Mouse (Mus musculus): Measurements from ENCODE around the gene Bspry. TPM values are rescaled to one million over a fixed set of nuclear protein-coding genes. Genes with fewer than 3 reads are reported as not detected.

Gene Bspry
- polyA plus RNA-seq, 1 experiment: 1.1 TPM

- H3ac ChIP-seq (ENCODE audit: control insufficient read depth, insufficient read length): no peak overlapping the region
- no peaks in the 10 kb centered on the region for H3K79me2 ChIP-seq (ENCODE audit: control insufficient read depth, insufficient read depth)
- H3K27me3 ChIP-seq (ENCODE audit: control insufficient read depth, insufficient read depth, insufficient read length): no peaks in the 10 kb centered on the region
- TF ChIP-seq MYOG (IDR thresholded peaks at IDR 0.05; ENCODE audit: control insufficient read depth in 1 of 3, insufficient read depth in 1 of 3, insufficient read length in 2 of 3, low read depth in 2 of 3) (no peak), MAX (IDR thresholded peaks at IDR 0.05; ENCODE audit: low read depth) (no peak), MYOD1 (IDR thresholded peaks at IDR 0.05; ENCODE audit: control insufficient read depth in 1 of 3, insufficient read length in 2 of 3, low read depth in 2 of 3) (no peak), REST (IDR thresholded peaks at IDR 0.05; ENCODE audit: insufficient read depth, insufficient read length) (no peak), POLR2A (IDR thresholded peaks at IDR 0.05; ENCODE audit: insufficient read length, low read depth) (no peak), POLR2AphosphoS2 (IDR thresholded peaks at IDR 0.05; ENCODE audit: insufficient read length, low read depth) (no peak), TCF12 (IDR thresholded peaks at IDR 0.05; ENCODE audit: insufficient read depth, poor library complexity, severe bottlenecking) (no peak), TCF3 (IDR thresholded peaks at IDR 0.05; ENCODE audit: insufficient read length, low read depth) (no peak), CEBPB (IDR thresholded peaks at IDR 0.05; ENCODE audit: insufficient read depth, poor library complexity, severe bottlenecking) (no peak), E2F4 (IDR thresholded peaks at IDR 0.05; ENCODE audit: insufficient read depth) (no peak), SRF (IDR thresholded peaks at IDR 0.05; ENCODE audit: control insufficient read depth, insufficient read length, low read depth) (no peak), USF1 (IDR thresholded peaks at IDR 0.05; ENCODE audit: low read depth) (no peak)
- H3K36me3 ChIP-seq (ENCODE audit: control insufficient read depth, insufficient read depth): peaks cover 48% of the 10 kb centered on the region
- H3K4me2 ChIP-seq (ENCODE audit: low read depth): no peak overlapping the region
- no peak overlapping the region for H3K4me3 ChIP-seq
These were observed 29.0 kb downstream of the Bspry start for GRCm38 (mm10) chr4:62508839-62509238.

DNA sequence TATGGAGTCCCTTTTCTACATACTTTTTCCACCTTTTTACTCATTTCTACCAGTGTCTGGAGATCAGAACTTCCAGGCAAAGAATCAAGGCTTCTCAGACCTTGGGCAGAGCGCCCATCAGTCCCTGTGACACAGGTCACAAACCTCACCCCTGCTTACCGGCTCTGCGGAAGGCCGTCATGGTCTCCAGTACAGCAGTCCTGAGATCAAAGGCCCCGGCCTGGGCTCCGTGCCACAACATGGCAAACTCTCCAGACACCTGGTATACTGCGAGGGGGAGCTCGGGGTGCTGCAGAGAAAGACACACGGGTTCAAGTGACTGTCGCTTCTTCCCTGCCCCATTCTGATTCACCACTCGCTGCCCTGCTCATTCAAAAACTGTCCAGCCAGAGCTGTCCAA, 30.1 kb downstream of the Bspry start:
- no peak for TF ChIP-seq MYOG (IDR thresholded peaks at IDR 0.05; ENCODE audit: control insufficient read depth in 1 of 3, insufficient read depth in 1 of 3, insufficient read length in 2 of 3, low read depth in 2 of 3)
- TF ChIP-seq REST (IDR thresholded peaks at IDR 0.05; ENCODE audit: insufficient read depth, insufficient read length): no peak
- TF ChIP-seq USF1 (IDR thresholded peaks at IDR 0.05; ENCODE audit: low read depth): no peak
- no peak for TF ChIP-seq POLR2A (IDR thresholded peaks at IDR 0.05; ENCODE audit: insufficient read length, low read depth)
- no peak for TF ChIP-seq MAX (IDR thresholded peaks at IDR 0.05; ENCODE audit: low read depth)
- no peak for TF ChIP-seq TCF12 (IDR thresholded peaks at IDR 0.05; ENCODE audit: insufficient read depth, poor library complexity, severe bottlenecking)
- TF ChIP-seq POLR2AphosphoS2 (IDR thresholded peaks at IDR 0.05; ENCODE audit: insufficient read length, low read depth): no peak
- Histone ChIP-seq H3K27me3 (ENCODE audit: control insufficient read depth, insufficient read depth, insufficient read length) (no peaks in the 10 kb centered on the region), H3K79me2 (ENCODE audit: control insufficient read depth, insufficient read depth) (no peaks in the 10 kb centered on the region), H3ac (ENCODE audit: control insufficient read depth, insufficient read length) (no peak overlapping the region), H3K4me3 (no peak overlapping the region), H3K36me3 (ENCODE audit: control insufficient read depth, insufficient read depth) (peaks cover 49% of the 10 kb centered on the region), H3K4me2 (ENCODE audit: low read depth) (no peak overlapping the region)

GRCm38 (mm10) chr4:62513998-62514506, 34.2 kb downstream of the Bspry start:
- Histone ChIP-seq H3K4me2 (ENCODE audit: low read depth) (no peak overlapping the region), H3K79me2 (ENCODE audit: control insufficient read depth, insufficient read depth) (no peaks in the 10 kb centered on the region), H3K27me3 (ENCODE audit: control insufficient read depth, insufficient read depth, insufficient read length) (no peaks in the 10 kb centered on the region), H3K4me3 (no peak overlapping the region), H3ac (ENCODE audit: control insufficient read depth, insufficient read length) (no peak overlapping the region), H3K36me3 (ENCODE audit: control insufficient read depth, insufficient read depth) (peaks cover 32% of the 10 kb centered on the region)
- TF ChIP-seq MYOG (IDR thresholded peaks at IDR 0.05; ENCODE audit: control insufficient read depth in 1 of 3, insufficient read depth in 1 of 3, insufficient read length in 2 of 3, low read depth in 2 of 3) (no peak), E2F4 (IDR thresholded peaks at IDR 0.05; ENCODE audit: insufficient read depth) (no peak), TCF3 (IDR thresholded peaks at IDR 0.05; ENCODE audit: insufficient read length, low read depth) (no peak), REST (IDR thresholded peaks at IDR 0.05; ENCODE audit: insufficient read depth, insufficient read length) (no peak), USF1 (IDR thresholded peaks at IDR 0.05; ENCODE audit: low read depth) (no peak), MAX (IDR thresholded peaks at IDR 0.05; ENCODE audit: low read depth) (no peak), TCF12 (IDR thresholded peaks at IDR 0.05; ENCODE audit: insufficient read depth, poor library complexity, severe bottlenecking) (no peak), CEBPB (IDR thresholded peaks at IDR 0.05; ENCODE audit: insufficient read depth, poor library complexity, severe bottlenecking) (no peak), SRF (IDR thresholded peaks at IDR 0.05; ENCODE audit: control insufficient read depth, insufficient read length, low read depth) (no peak), MYOD1 (IDR thresholded peaks at IDR 0.05; ENCODE audit: control insufficient read depth in 1 of 3, insufficient read length in 2 of 3, low read depth in 2 of 3) (no peak), POLR2A (IDR thresholded peaks at IDR 0.05; ENCODE audit: insufficient read length, low read depth) (no peak), POLR2AphosphoS2 (IDR thresholded peaks at IDR 0.05; ENCODE audit: insufficient read length, low read depth) (no peak)

- Histone ChIP-seq H3K36me3 (ENCODE audit: control insufficient read depth, insufficient read depth) (peaks cover 26% of the 10 kb centered on the region), H3K4me2 (ENCODE audit: low read depth) (no peak overlapping the region), H3K4me3 (no peak overlapping the region), H3ac (ENCODE audit: control insufficient read depth, insufficient read length) (no peak overlapping the region), H3K79me2 (ENCODE audit: control insufficient read depth, insufficient read depth) (no peaks in the 10 kb centered on the region), H3K27me3 (ENCODE audit: control insufficient read depth, insufficient read depth, insufficient read length) (no peaks in the 10 kb centered on the region)
- TF ChIP-seq POLR2AphosphoS2 (IDR thresholded peaks at IDR 0.05; ENCODE audit: insufficient read length, low read depth): no peak
- no peak for TF ChIP-seq SRF (IDR thresholded peaks at IDR 0.05; ENCODE audit: control insufficient read depth, insufficient read length, low read depth)
These were observed 35.1 kb downstream of the Bspry start for GRCm38 (mm10) chr4:62514995-62515394.

- TF ChIP-seq TCF3 (IDR thresholded peaks at IDR 0.05; ENCODE audit: insufficient read length, low read depth): no peak
- no peak for TF ChIP-seq SRF (IDR thresholded peaks at IDR 0.05; ENCODE audit: control insufficient read depth, insufficient read length, low read depth)
- no peak for TF ChIP-seq USF1 (IDR thresholded peaks at IDR 0.05; ENCODE audit: low read depth)
- Histone ChIP-seq H3K4me2 (ENCODE audit: low read depth) (no peak overlapping the region), H3K27me3 (ENCODE audit: control insufficient read depth, insufficient read depth, insufficient read length) (no peaks in the 10 kb centered on the region), H3K36me3 (ENCODE audit: control insufficient read depth, insufficient read depth) (peaks cover 26% of the 10 kb centered on the region), H3ac (ENCODE audit: control insufficient read depth, insufficient read length) (no peak overlapping the region), H3K4me3 (no peak overlapping the region), H3K79me2 (ENCODE audit: control insufficient read depth, insufficient read depth) (no peaks in the 10 kb centered on the region)
These were observed 35.6 kb downstream of the Bspry start for GRCm38 (mm10) chr4:62515490-62515889.

All from myocyte (in vitro differentiated cells).